Mouse (Mus musculus) cortical plate, adult 2 months (tissue): ENCODE data around the gene Recql.

Experiments used
- CTCF ChIP-seq: fragments of 200-500 bp; IDR thresholded peaks from 2 replicates; pipeline ENCODE4 v1.5.1; 2011; ENCODE audit warnings: mild to moderate bottlenecking, control low read depth, low read length; ENCODE audit not compliant: insufficient read depth; ENCODE audit errors: extremely low read depth
- POLR2A ChIP-seq: fragments of 200-500 bp; IDR thresholded peaks from 2 replicates; pipeline ENCODE4 v1.6.1; 2011; ENCODE audit warnings: mild to moderate bottlenecking, low read length, control low read depth; ENCODE audit not compliant: insufficient read depth; ENCODE audit errors: extremely low read depth

DNA sequence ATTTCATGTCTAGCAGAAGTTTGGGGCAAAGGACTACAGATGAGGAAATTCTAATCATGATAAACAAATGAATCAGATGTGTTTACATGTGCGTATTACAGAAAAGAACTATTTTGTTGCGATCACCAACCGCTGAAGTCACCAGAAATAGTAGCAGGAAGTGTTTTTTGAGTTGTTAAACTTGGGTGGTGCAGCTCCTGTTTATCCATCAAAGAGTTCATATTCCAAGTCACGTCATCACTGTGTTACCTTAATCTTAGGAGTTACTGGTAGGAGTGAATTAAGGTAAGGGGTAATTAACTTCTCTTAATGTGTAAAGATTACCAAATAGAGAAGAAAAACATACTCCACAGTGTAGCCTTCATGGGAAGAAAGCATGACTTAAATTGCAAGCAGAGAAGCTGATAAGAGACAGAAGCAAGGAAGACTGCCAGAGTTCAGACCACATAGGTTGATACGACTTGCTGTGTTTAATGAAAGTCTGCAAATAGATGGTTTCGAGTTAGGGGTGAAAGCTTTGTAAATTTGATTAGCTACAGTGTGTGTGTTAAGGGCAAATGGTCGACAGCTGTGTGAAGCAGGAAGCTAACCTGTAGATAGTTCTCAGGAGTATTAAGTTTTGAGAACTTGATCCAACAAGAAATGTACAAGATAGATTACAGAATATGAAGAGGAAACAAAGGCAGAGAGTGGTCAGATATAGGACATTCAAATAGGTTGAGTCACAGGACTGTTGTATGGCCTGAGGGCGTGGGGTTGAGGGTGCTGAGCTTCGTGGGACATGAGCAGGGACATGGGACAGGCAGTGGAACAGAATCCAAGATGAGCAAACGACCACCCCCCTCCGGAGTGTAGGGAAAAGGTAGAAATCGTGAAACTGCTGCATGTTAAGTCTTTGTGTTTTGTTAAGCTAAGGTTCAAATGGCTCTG is 40.4 kb downstream of the Recql start:
- TF ChIP-seq CTCF (no peak), POLR2A (no peak)
